Mouse (Mus musculus) heart, postnatal 0 days (tissue): ENCODE data around the gene Erlin1. TPM values are rescaled to one million over a fixed set of nuclear protein-coding genes. Genes with fewer than 3 reads are reported as not detected.
A peak's percentile ranks its signal among the peaks of the same experiment; 100 is the strongest.

ENCODE experiments used
- ATAC-seq: fragments of 200-750 bp; cut with Nextera tagmentation; 2 replicates; pipeline ENCODE4 v1.8.0; 2017; ENCODE audit warnings: low read depth, moderate number of reproducible peaks, moderate library complexity; ENCODE audit not compliant: insufficient read depth
- DNase-seq: peaks from one replicate; pipeline ENCODE4 v3.0.0-alpha.2; 2016; ENCODE audit warnings: low spot score
- H3K27ac ChIP-seq: fragments of 300-500 bp; sonication (generic); 2 replicates; pipeline ENCODE4 v1.5.1; 2014; ENCODE audit warnings: low read depth, mild to moderate bottlenecking
- H3K27me3 ChIP-seq: fragments of 300-500 bp; sonication (generic); 2 replicates; pipeline ENCODE4 v1.6.1; 2014; ENCODE audit warnings: low read length, mixed read lengths; ENCODE audit not compliant: control insufficient read depth, insufficient read depth
- H3K36me3 ChIP-seq: fragments of 300-500 bp; sonication (generic); replicated peaks from 2 replicates; pipeline ENCODE4 v1.6.1; 2014; ENCODE audit warnings: low read length, mixed read lengths; ENCODE audit not compliant: control insufficient read depth, insufficient read depth
- H3K4me1 ChIP-seq: fragments of 300-500 bp; sonication (generic); 2 replicates; pipeline ENCODE4 v1.6.1; 2014; ENCODE audit warnings: antibody characterized with exemption; ENCODE audit not compliant: control insufficient read depth, insufficient read depth
- H3K4me2 ChIP-seq: fragments of 300-500 bp; sonication (generic); 2 replicates; pipeline ENCODE4 v1.6.1; 2014; ENCODE audit warnings: low read depth, mild to moderate bottlenecking, low read length, moderate library complexity
- H3K4me3 ChIP-seq: fragments of 300-500 bp; sonication (generic); 2 replicates; pipeline ENCODE4 v1.5.1; 2014; ENCODE audit warnings: low read depth, low read length
- H3K9ac ChIP-seq: fragments of 300-500 bp; sonication (generic); replicated peaks from 2 replicates; pipeline ENCODE4 v1.6.1; 2014; ENCODE audit warnings: low read depth, low read length, mixed read lengths
- H3K9me3 ChIP-seq: fragments of 300-500 bp; sonication (generic); replicated peaks from 2 replicates; pipeline ENCODE4 v1.6.1; 2016; ENCODE audit warnings: low read length; ENCODE audit not compliant: control insufficient read depth
- CTCF ChIP-seq: IDR thresholded peaks from 2 replicates; pipeline ENCODE4 v1.5.1; 2016; ENCODE audit warnings: antibody characterized with exemption, control low read depth, low read depth
- EP300 ChIP-seq: IDR thresholded peaks from 2 replicates; pipeline ENCODE4 v1.6.1; 2016; ENCODE audit warnings: antibody characterized with exemption, low read depth
- whole genome bisulfite sequencing: fragments of 180-500 bp; shearing (Covaris S2); extraction: QIAGEN DNeasy Blood & Tissue Kit; methylation state at CpG from one replicate; pipeline ENCODE4 v1.1.7; 2014; 5-methylcytosine and 5-hydroxymethylcytosine counted together
- polyA plus RNA-seq: library from polyadenylated mRNA; unstranded; fragments of >200 nt; fragmentation: Nextera tagmentation; extraction: Ambion mirVana; gene quantifications from 2 replicates; pipeline ENCODE4 v1.2.1, GENCODE M21; 2015
- total RNA-seq: library from RNA; depleted of rRNA; stranded (reverse); fragments of >200 nt; gene quantifications from 2 replicates; pipeline ENCODE4 v1.2.3, GENCODE M21; 2014; ENCODE audit warnings: low replicate concordance; rRNA removed

Erlin1 gene
- 2.4 and 3.4 TPM in 2 replicates for total RNA-seq
- polyA plus RNA-seq = 6.1 and 7.0 TPM in 2 replicates

DNA sequence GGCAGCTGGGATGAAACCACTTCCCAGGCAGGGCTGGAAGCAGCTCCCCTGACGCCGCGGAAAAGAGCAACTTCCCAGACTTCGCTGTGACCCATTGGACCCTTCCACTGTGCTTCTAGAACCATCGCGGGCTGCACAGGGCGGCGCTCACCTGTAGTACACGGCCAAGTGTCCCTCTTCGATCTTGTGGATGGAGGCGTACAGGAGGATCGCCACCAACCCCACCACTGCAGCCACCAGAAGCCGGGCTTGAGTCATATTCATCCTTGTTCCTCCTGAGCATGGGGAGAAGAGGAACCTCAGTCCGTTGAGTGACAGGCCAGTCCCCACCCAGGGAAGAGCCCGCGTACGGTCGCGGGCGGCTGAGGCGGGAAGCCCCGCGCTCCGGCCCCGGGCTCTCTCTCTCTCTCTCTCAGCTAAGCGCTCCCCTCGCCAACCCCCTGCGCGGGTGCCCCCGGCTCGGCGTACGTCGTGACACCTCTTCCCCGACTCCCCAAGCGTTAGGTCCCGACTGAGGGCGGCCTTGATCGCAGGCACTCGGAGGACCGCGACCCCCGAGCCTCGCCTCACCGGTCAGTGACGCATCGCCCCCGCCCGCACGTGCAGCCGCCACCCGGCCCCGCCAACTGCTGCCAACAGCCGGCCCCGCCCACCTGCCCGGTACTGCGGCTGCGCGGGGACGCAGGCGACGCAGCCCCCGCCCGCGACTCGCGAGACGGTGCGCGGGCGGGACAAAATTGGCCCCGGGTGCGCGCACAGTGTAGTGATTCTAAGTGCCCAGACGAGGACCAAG, at the start of gene Erlin1:
TSS of gene Erlin1 (minus strand) at position 665 of the 793 bp plus-strand sequence.
- no peaks in the 10 kb centered on the region for H3K27me3 ChIP-seq
- WGBS = under 1% methylated on average over 73 of the region's 75 CpGs
- peak within 1 kb of the TSS; percentile 31; the same call in 1 of the 2 replicates for H3K27ac ChIP-seq
- peak; percentile 77 for DNase-seq
- H3K4me2 ChIP-seq = peak within 1 kb of the TSS; percentile 94
- H3K9me3 ChIP-seq = no peaks in the 10 kb centered on the region
- peaks cover 6% of the 10 kb centered on the region; the same call in 1 of the 2 replicates for H3K4me1 ChIP-seq
- no peak for TF ChIP-seq EP300
- no peak for TF ChIP-seq CTCF
- H3K9ac ChIP-seq = peak within 1 kb of the TSS; percentile 60
- peaks cover 15% of the 10 kb centered on the region; the same call in 1 of the 2 replicates for H3K36me3 ChIP-seq
- H3K4me3 ChIP-seq = peak within 1 kb of the TSS; percentile 77
- ATAC-seq = peak; percentile 94

- Histone ChIP-seq H3K4me1 (no peaks in the 10 kb centered on the region), H3K27ac (no peak overlapping the region), H3K9me3 (no peaks in the 10 kb centered on the region), H3K27me3 (no peaks in the 10 kb centered on the region), H3K4me2 (no peak overlapping the region), H3K9ac (no peak overlapping the region), H3K36me3 (peaks cover 80% of the 10 kb centered on the region), H3K4me3 (no peak overlapping the region)
- TF ChIP-seq EP300 = no peak
- no peak for TF ChIP-seq CTCF
- no peak for ATAC-seq
- DNase-seq = no peak
Measured at GRCm38 (mm10) chr19:44117793-44118192, 48.2 kb upstream of the Erlin1 start.

- DNase-seq = no peak
- Histone ChIP-seq H3K36me3 (peaks cover 54% of the 10 kb centered on the region), H3K27me3 (no peaks in the 10 kb centered on the region), H3K4me3 (no peak overlapping the region), H3K4me2 (no peak overlapping the region), H3K9ac (no peak overlapping the region), H3K4me1 (0 out of 2 replicates have a peak, but pooled peaks cover 6% of the 10 kb centered on the region), H3K9me3 (no peaks in the 10 kb centered on the region), H3K27ac (no peak overlapping the region)
- no peak for TF ChIP-seq EP300
- peak; percentile 16 for TF ChIP-seq CTCF
- WGBS = 73% methylated on average over 7 of the region's 7 CpGs
- no peak for ATAC-seq
Measured at GRCm38 (mm10) chr19:44111706-44112105, 42.1 kb upstream of the Erlin1 start.

DNA sequence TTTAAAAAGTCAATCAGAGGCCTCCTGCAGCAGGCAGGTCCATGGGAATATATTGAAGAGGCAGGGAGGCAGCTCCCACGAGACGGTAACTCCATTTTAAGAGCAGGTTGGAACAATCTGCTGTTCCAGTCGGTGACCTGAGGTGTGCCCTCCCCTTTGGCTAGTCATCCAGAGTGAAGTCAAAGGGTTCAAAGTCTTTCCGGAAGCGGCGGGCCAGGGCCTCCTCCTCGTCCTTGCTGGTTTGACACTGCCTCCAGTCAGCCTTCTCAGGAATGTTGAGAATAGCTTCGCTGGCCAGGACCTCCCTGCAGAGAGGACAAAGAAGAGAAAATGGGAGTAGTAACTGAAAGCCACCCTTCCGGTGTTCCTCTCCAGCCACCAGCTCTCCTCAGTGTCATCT, 40.8 kb upstream of the Erlin1 start:
- TF ChIP-seq CTCF = no peak
- TF ChIP-seq EP300 = no peak
- WGBS = 82% methylated on average over 9 of the region's 9 CpGs
- H3K9ac ChIP-seq = no peak overlapping the region
- no peak overlapping the region for H3K27ac ChIP-seq
- H3K4me1 ChIP-seq = 0 out of 2 replicates have a peak, but pooled peaks cover 6% of the 10 kb centered on the region
- no peaks in the 10 kb centered on the region for H3K27me3 ChIP-seq
- no peak for DNase-seq
- H3K9me3 ChIP-seq = no peaks in the 10 kb centered on the region
- H3K36me3 ChIP-seq = peaks cover 50% of the 10 kb centered on the region
- no peak for ATAC-seq
- H3K4me2 ChIP-seq = no peak overlapping the region
- H3K4me3 ChIP-seq = no peak overlapping the region

GRCm38 (mm10) chr19:44108996-44109395, 39.4 kb upstream of the Erlin1 start:
- Histone ChIP-seq H3K27ac (no peak overlapping the region), H3K27me3 (no peaks in the 10 kb centered on the region), H3K4me2 (no peak overlapping the region), H3K9me3 (no peaks in the 10 kb centered on the region), H3K4me1 (0 out of 2 replicates have a peak, but pooled peaks cover 6% of the 10 kb centered on the region), H3K9ac (no peak overlapping the region), H3K4me3 (no peak overlapping the region), H3K36me3 (peaks cover 40% of the 10 kb centered on the region)
- TF ChIP-seq CTCF (no peak), EP300 (no peak)
- ATAC-seq (no peak), DNase-seq (no peak)
